Mouse (Mus musculus) lung, embryonic 16.5 days (tissue): ENCODE measurements around the gene Alkbh8. TPM values are rescaled to one million over a fixed set of nuclear protein-coding genes. Genes with fewer than 3 reads are reported as not detected.

Source experiments
- polyA plus RNA-seq: library from polyadenylated mRNA; unstranded; fragments of >200 nt; fragmentation: Nextera tagmentation; extraction: Ambion mirVana; gene quantifications from 2 replicates; pipeline ENCODE4 v1.2.1, GENCODE M21; 2015

Alkbh8 gene
- polyA plus RNA-seq, 1 experiment from 2014 or later: 23.7 TPM

Other genes starting within 250 kb of the Alkbh8 start
- gene Cwf19l2, start 68.5 kb downstream of the Alkbh8 start, polyA plus RNA-seq: 14.2 and 14.5 TPM in 2 replicates
- 1.6 and 2.1 TPM in 2 replicates for gene Gucy1a2, start 197.6 kb downstream of the Alkbh8 start, polyA plus RNA-seq